Mouse (Mus musculus) midbrain, embryonic 11.5 days (tissue): Measurements from ENCODE around the gene Cpeb3. TPM values are rescaled to one million over a fixed set of nuclear protein-coding genes. Genes with fewer than 3 reads are reported as not detected.

Experiments
- ATAC-seq: fragments of 200-750 bp; cut with Nextera tagmentation; 2 replicates; pipeline ENCODE4 v1.8.0; 2017; ENCODE audit warnings: moderate TSS enrichment, moderate library complexity; ENCODE audit not compliant: low FRiP score
- DNase-seq: peaks from one replicate; pipeline ENCODE4 v3.0.0; 2015; ENCODE audit warnings: low spot score; ENCODE audit errors: missing footprints
- H3K27ac ChIP-seq: fragments of 300-500 bp; sonication (generic); 2 replicates; pipeline ENCODE4 v1.5.1; 2014; ENCODE audit warnings: low read depth, low read length
- H3K27me3 ChIP-seq: fragments of 300-500 bp; sonication (generic); 2 replicates; pipeline ENCODE4 v1.6.1; 2014; ENCODE audit warnings: mild to moderate bottlenecking, low read length, moderate library complexity, mixed read lengths; ENCODE audit not compliant: control insufficient read depth, insufficient read depth
- H3K36me3 ChIP-seq: fragments of 300-500 bp; sonication (generic); 2 replicates; pipeline ENCODE4 v1.6.1; 2014; ENCODE audit warnings: mild to moderate bottlenecking, low read length, moderate library complexity, mixed read lengths; ENCODE audit not compliant: control insufficient read depth, insufficient read depth
- H3K4me1 ChIP-seq: fragments of 300-500 bp; sonication (generic); 2 replicates; pipeline ENCODE4 v1.6.1; 2014; ENCODE audit warnings: low read length; ENCODE audit not compliant: control insufficient read depth, insufficient read depth
- H3K4me2 ChIP-seq: fragments of 300-500 bp; sonication (generic); 2 replicates; pipeline ENCODE4 v1.6.1; 2014; ENCODE audit warnings: mild to moderate bottlenecking, moderate library complexity
- H3K4me3 ChIP-seq: fragments of 300-500 bp; sonication (generic); 2 replicates; pipeline ENCODE4 v1.5.1; 2014; ENCODE audit warnings: low read depth, low read length
- H3K9ac ChIP-seq: fragments of 300-500 bp; sonication (generic); 2 replicates; pipeline ENCODE4 v1.6.1; 2014; ENCODE audit warnings: low read length
- H3K9me3 ChIP-seq: fragments of 300-500 bp; sonication (generic); 2 replicates; pipeline ENCODE4 v1.6.1; 2016; ENCODE audit warnings: low read length; ENCODE audit not compliant: control insufficient read depth
- WGBS: fragments of 180-500 bp; shearing (Covaris S2); extraction: QIAGEN DNeasy Blood & Tissue Kit; methylation state at CpG from one replicate; pipeline ENCODE4 v1.1.7; 2014; 5-methylcytosine and 5-hydroxymethylcytosine counted together
- polyA plus RNA-seq: library from polyadenylated mRNA; unstranded; fragments of >200 nt; fragmentation: Nextera tagmentation; extraction: Ambion mirVana; gene quantifications from 2 replicates; pipeline ENCODE4 v1.2.1, GENCODE M21; 2014

Gene Cpeb3
- polyA plus RNA-seq, 1 experiment from 2014 or later = 3.1 TPM

DNA sequence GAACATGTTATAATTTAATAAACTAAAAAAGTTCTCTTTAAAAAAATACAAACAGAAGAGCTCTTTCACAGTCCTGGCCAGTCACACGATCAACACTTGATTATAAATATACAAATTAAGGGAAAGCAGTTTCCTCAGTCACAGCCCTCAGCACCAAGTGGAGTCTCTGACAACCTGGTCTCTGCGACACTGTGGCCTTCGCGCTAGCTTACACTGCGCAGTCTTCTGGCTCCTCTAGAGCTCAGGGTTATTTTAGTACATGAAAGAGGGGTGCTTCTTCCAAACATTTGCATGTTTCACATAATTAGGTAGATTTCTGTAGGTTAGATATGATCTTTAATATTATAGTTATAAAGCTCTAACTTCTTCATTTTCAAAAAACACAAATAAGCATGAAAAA is 186.3 kb downstream of the Cpeb3 start:
- H3K36me3 ChIP-seq = no peaks in the 10 kb centered on the region
- 87% methylated on average over 5 of the region's 5 CpGs for WGBS
- no peak overlapping the region for H3K27ac ChIP-seq
- H3K27me3 ChIP-seq = no peaks in the 10 kb centered on the region
- DNase-seq (no peak), ATAC-seq (no peak)
- no peaks in the 10 kb centered on the region for H3K9me3 ChIP-seq
- no peak overlapping the region for H3K4me2 ChIP-seq
- H3K4me1 ChIP-seq = peaks cover 4% of the 10 kb centered on the region; the same call in 1 of the 2 replicates
- no peak overlapping the region for H3K9ac ChIP-seq
- no peak overlapping the region for H3K4me3 ChIP-seq

DNA sequence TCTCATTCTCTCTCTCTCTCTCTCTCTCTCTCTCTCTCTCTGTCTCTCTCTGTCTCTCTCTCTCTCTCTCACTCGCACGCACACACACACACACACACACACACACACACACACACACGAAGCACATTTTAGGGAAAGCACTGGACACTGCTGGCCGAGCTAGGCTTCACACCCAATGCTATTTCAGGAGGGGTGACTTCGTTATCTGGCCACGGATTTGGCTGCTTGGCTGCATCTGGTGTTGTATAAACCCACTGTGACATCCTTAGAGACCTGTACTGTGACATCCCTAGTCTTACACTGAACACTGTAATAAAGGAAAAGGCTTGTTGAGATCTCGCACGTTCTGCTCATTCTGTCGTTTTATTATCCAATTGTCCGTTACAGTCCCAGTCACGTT is 187.4 kb downstream of the Cpeb3 start:
- Histone ChIP-seq H3K9ac (no peak overlapping the region), H3K27ac (no peak overlapping the region), H3K4me1 (peaks cover 4% of the 10 kb centered on the region; the same call in 1 of the 2 replicates), H3K4me3 (no peak overlapping the region), H3K4me2 (no peak overlapping the region), H3K9me3 (no peaks in the 10 kb centered on the region; the same call in 1 of the 2 replicates), H3K36me3 (no peaks in the 10 kb centered on the region), H3K27me3 (no peaks in the 10 kb centered on the region)
- DNase-seq = no peak
- 82% methylated on average over 9 of the region's 11 CpGs for WGBS
- ATAC-seq = no peak

DNA sequence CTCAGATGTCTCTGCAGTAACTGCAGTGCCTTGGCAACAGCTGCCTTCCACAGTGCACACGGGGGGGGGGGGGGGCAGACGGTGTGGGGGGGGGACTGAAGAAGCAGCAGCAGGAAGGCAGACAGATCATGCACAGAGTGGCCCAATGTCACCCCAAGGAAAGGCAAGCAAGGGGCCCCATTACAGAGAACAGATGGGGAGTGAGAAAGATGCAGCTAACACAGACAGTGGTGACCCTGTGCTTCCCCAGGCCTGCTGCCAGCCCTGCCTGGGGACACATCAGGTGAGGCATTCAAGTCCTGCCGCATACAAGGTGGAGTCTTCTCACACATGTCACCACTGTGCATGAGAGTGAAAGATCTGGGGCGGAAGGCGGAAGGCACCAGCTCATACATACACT is 187.9 kb downstream of the Cpeb3 start:
- Histone ChIP-seq H3K9ac (no peak overlapping the region), H3K4me2 (no peak overlapping the region), H3K4me1 (peaks cover 4% of the 10 kb centered on the region; the same call in 1 of the 2 replicates), H3K36me3 (no peaks in the 10 kb centered on the region), H3K27ac (no peak overlapping the region), H3K27me3 (no peaks in the 10 kb centered on the region), H3K9me3 (no peaks in the 10 kb centered on the region; the same call in 1 of the 2 replicates), H3K4me3 (no peak overlapping the region)
- DNase-seq (no peak), ATAC-seq (0 out of 2 replicates have a peak, but pooled peaks have one; percentile 8)
- 79% methylated on average over 3 of the region's 5 CpGs for WGBS

DNA sequence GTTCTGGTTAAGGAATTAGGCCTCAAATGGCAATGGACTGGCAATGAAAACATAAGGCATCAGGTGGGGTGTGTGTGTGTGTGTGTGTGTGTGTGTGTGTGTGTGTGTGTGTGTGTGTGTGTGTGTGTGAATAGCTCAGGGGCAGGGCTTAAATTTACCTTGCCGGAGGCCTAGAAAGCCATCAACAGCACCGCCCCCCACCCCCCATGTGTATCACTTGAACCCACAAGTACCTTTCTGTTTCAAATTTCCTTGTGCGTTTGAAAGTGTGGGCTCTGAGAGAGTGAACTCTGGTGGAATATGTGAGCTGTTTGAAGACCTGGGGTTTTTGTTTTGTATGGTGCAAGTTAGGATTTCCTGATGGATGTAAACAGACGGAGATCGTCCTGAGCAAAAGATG is 189.5 kb downstream of the Cpeb3 start:
- DNase-seq (peak; percentile 85), ATAC-seq (no peak)
- Histone ChIP-seq H3K27me3 (no peaks in the 10 kb centered on the region), H3K36me3 (no peaks in the 10 kb centered on the region), H3K4me2 (peak overlapping the region; percentile 41), H3K9me3 (no peaks in the 10 kb centered on the region; the same call in 1 of the 2 replicates), H3K27ac (no peak overlapping the region), H3K4me3 (peak overlapping the region; percentile 21), H3K9ac (peak overlapping the region; percentile 13; the same call in 1 of the 2 replicates), H3K4me1 (peaks cover 4% of the 10 kb centered on the region; the same call in 1 of the 2 replicates)
- WGBS = 58% methylated on average over 5 of the region's 5 CpGs

DNA sequence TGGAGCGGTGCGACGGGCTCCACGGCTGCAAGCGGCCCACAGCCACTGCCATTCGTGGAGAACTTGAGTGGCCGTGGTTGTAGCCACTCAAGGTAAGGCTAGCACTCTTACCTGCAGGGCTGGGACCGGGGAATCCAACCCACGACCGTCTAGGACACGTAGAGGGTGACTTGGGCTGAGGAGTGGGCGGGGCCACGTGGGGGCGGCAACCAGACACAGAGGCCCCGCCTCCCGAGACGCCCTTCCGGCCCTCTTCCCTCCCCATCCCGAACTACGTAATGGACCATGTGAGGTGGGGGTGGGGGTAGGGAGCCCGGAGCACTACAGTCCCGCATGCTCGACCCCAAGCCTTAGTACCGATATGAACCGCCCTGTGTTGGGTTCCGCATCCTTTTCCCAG is 190.0 kb downstream of the Cpeb3 start:
- Histone ChIP-seq H3K27ac (no peak overlapping the region), H3K9me3 (no peaks in the 10 kb centered on the region; the same call in 1 of the 2 replicates), H3K4me3 (peak overlapping the region; percentile 21), H3K27me3 (no peaks in the 10 kb centered on the region), H3K4me1 (peaks cover 4% of the 10 kb centered on the region; the same call in 1 of the 2 replicates), H3K9ac (peak overlapping the region; percentile 13), H3K4me2 (peak overlapping the region; percentile 41), H3K36me3 (0 out of 2 replicates have a peak, but pooled peaks cover 3% of the 10 kb centered on the region)
- 4% methylated on average over 26 of the region's 26 CpGs for WGBS
- ATAC-seq (peak; percentile 94), DNase-seq (peak; percentile 98)

DNA sequence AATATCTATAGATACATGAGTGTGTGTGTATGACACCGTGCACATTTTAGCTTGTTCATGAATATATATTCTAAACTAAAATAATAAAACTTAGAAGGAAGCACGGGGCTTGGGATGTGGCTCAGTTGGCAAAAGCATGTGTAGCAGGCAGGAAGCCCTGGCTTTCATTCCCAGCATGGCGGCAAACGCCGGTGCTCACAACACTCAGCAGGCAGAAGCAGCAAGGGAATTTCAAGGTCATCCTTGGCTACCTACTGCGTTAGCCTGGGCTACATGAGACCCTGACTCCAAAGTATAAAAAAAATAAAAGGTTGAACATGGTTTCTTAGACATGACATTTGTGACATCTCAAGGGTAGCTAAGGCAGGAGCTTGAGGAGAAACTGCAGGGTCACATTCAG is 191.5 kb downstream of the Cpeb3 start:
- Histone ChIP-seq H3K9me3 (no peaks in the 10 kb centered on the region; the same call in 1 of the 2 replicates), H3K9ac (no peak overlapping the region), H3K4me3 (no peak overlapping the region), H3K4me1 (peaks cover 2% of the 10 kb centered on the region; the same call in 1 of the 2 replicates), H3K27me3 (no peaks in the 10 kb centered on the region), H3K36me3 (0 out of 2 replicates have a peak, but pooled peaks cover 3% of the 10 kb centered on the region), H3K4me2 (no peak overlapping the region), H3K27ac (no peak overlapping the region)
- 90% methylated on average over 6 of the region's 6 CpGs for WGBS
- no peak for DNase-seq
- no peak for ATAC-seq

DNA sequence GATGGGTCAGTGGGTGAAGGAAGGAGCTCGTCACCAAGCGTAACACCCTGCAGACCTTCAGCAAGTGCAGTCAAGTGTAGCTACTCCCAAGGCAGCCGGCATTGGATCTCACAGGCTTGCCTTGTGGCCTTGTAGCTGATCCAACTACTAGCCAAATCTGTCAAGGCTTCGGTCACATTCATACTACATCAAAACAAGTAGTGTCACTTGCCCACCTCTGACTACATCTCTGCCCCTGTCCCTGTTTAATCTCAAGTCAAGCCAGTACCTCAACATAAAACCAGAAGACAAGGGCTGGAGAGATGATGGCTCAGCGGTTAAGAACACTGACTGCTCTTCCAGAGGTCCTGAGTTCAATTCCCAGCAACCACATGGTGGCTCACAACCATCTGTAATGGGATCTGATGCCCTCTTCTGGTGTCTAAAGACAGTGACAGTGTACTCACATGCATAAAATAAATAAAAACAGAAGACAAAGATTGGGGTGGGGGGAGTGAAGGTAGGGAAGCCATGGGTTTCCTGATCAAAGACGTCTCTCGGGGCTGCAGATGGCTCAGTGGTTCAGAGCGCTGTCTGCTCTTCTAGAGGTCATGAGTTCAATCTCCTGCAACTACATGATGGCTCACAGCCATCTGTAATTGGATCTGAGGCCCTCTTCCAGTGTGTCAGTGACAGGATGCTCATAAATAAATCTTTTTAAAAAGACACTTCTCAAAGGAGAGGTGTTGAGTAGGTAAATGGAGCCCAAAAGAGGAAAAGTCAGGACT is 194.0 kb downstream of the Cpeb3 start:
- Histone ChIP-seq H3K27ac (no peak overlapping the region), H3K9ac (no peak overlapping the region), H3K9me3 (no peaks in the 10 kb centered on the region; the same call in 1 of the 2 replicates), H3K4me1 (peaks cover 2% of the 10 kb centered on the region; the same call in 1 of the 2 replicates), H3K4me3 (no peak overlapping the region), H3K27me3 (no peaks in the 10 kb centered on the region), H3K4me2 (no peak overlapping the region), H3K36me3 (peaks cover 11% of the 10 kb centered on the region)
- DNase-seq = no peak
- ATAC-seq = no peak
- 93% methylated on average over 8 of the region's 8 CpGs for WGBS

DNA sequence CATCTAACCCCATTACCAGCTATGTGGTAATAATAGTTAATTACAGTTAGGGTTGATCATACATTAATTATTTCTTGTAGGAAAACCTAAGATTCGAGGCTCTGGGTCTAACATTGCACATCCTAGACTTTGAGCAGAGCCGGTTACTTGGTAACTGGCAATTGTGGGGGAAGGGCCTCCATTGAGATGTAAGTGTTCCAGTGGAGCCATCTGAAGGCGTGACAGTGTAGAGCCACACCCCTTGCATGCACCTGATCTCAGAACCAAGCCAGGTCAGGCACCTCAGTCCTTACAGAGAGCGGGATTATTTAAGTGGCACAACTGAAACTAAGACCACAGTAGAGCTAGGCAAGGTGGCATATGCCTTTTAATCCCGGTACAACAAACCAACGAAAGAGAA is 194.9 kb downstream of the Cpeb3 start:
- DNase-seq (no peak), ATAC-seq (no peak)
- Histone ChIP-seq H3K9me3 (no peaks in the 10 kb centered on the region; the same call in 1 of the 2 replicates), H3K4me2 (no peak overlapping the region), H3K36me3 (peaks cover 15% of the 10 kb centered on the region), H3K9ac (no peak overlapping the region), H3K4me1 (no peaks in the 10 kb centered on the region), H3K4me3 (no peak overlapping the region), H3K27ac (no peak overlapping the region), H3K27me3 (no peaks in the 10 kb centered on the region)
- 93% methylated on average over 6 of the region's 6 CpGs for WGBS

DNA sequence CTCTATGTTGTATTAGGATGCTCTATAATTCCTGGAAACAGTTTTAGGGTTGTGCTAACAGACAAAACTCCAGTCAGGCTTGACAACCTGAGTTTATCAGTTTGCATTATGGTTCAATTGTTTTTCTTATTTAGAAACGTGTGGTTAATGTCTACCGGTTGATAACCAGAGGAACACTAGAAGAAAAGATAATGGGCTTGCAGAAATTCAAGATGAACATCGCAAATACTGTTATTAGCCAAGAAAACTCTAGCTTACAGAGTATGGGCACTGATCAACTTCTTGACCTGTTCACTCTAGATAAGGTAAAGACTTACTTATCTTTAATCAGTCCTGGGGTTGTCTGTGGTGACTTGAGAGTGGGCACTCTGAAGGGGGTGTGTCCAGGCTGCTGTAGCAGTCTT is 198.5 kb downstream of the Cpeb3 start:
- H3K9ac ChIP-seq = no peak overlapping the region
- H3K4me1 ChIP-seq = no peaks in the 10 kb centered on the region
- no peak overlapping the region for H3K4me3 ChIP-seq
- H3K36me3 ChIP-seq = peaks cover 15% of the 10 kb centered on the region
- H3K27me3 ChIP-seq = no peaks in the 10 kb centered on the region
- H3K27ac ChIP-seq = no peak overlapping the region
- no peak for ATAC-seq
- H3K9me3 ChIP-seq = no peaks in the 10 kb centered on the region
- 93% methylated on average over 3 of the region's 3 CpGs for WGBS
- H3K4me2 ChIP-seq = no peak overlapping the region
- DNase-seq = no peak
